Mouse (Mus musculus) urinary bladder, postnatal 25 days (tissue): ENCODE results near the gene Prss48.

Experiments
- DNase-seq: peaks from one replicate; pipeline ENCODE4 v3.0.0; 2022; ENCODE audit warnings: low spot score

The Prss48 gene

GRCm38 (mm10) chr3:86002423-86002822, at the start of gene Prss48:
TSS of gene Prss48 (minus strand) at chr3:86002491.
- no peak for DNase-seq

GRCm38 (mm10) chr3:86049041-86049440, 46.8 kb upstream of the Prss48 start:
- DNase-seq: no peak

GRCm38 (mm10) chr3:86047686-86048408, 45.6 kb upstream of the Prss48 start:
- no peak for DNase-seq

DNA sequence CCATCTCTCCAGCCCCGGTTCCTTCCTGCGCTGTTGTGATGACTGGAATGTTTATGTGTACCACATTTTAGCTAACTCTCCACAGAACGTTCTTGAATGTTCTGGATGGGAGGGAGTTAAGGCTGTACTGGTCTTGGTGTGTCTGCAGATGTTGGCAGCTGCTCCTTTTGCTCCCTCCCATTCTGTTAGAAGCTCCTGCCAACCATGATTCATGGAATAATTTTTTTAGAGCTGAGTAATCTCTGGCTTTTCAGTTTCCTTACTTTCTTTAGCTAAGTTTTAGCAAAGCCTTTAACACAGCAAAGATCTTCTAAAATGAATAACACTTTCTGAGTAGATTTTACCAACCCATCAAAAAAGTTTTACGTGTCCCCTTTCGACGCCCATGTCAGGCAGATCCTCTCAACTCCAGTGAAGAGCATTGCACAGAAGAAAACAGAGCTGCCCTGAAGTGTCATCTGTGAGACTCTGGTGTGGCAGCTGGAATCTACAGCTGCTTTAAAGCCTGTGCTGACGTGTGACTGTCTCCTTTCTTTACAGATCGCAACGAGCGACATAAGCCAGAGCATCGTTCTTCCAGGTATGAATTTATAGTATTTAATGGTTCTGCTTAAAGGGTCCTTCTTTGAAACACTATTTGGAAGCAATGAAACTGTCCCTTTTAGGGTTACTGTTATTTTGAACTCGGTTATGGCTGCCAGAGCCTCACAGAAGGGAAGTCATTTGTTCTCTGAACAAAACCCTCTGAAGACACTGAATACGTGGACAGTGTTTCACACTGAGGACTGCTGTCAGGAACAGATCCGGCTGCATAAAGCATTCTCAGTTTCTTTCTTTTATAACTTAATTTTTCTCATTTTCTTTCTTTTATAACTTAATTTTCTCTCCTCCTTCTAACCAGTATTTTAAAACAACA, 38.3 kb upstream of the Prss48 start:
- DNase-seq: no peak

- DNase-seq: peak; percentile 13
Measured at GRCm38 (mm10) chr3:86038648-86039047, 36.4 kb upstream of the Prss48 start.

DNA sequence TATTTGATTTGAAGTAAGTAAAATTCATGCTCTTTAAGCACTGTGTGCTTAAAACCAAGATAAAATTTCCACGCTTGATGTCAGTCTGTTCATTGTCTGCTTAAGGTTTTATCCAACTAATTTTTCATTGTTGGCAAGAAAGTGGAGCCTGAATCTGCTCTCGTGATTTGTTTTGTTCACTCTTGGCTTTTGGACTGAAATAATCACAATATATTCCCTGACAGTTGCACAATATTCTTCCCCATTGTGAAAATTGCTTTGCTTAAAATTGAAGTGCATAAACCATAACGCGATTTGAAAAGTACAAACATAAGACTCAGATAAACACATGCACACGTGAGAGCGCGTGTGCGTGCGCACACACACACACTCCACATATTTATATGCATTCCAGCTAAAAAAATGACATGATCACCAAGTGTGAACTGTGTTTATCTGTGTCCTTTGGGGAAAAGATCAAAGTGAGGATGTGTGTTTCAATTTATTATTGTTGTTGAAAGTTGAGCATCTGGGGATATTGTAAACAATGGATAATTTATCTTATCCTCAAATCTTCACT, 35.7 kb upstream of the Prss48 start:
- no peak for DNase-seq

DNA sequence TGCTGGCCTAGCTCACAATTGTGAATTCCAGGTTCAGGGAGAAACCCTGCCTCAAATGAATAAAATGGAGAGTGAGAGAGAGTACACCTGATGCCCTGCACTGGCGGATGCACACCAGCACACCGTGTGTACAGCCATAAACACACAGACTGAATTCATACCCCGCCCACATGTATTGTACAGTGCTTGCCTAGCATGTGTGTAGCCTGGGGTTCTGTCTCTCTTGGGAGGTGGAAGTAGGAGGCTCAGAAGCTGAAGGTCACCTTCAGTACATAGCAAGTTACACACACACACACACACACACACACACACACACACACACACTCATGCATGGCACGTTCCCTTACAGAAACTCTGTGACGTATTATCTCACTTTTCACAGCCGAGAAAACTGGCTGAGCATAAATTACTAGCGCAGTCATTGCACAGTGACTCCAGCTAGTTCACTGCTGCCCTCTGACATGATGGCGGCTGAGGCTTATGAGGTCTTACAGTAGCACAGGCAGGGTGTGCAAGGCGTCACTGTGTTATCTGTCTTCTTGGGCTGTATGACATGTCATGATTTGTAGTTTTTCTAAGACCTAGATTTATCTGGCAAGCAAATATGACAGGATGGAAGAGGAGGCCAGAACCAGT, 31.3 kb upstream of the Prss48 start:
- DNase-seq: no peak

DNA sequence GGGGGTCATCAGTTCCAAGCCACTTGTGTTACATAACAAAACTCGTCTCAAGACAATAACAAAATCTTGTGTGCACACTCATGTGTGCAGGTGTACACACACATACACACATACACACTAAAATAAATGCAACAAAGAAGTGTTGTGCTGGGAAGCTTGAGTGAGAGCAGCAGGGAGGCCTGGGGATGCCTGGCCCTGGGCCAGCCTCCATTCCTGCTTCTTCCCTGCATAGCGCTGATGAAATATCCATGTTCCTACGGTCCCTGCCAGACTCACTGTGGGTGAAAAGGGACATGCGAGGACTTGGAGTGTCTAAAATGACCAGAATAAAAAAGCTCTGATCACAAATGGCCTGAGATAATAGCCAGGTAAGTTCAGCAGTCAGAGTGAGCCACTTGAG, 28.3 kb upstream of the Prss48 start:
- no peak for DNase-seq

DNA sequence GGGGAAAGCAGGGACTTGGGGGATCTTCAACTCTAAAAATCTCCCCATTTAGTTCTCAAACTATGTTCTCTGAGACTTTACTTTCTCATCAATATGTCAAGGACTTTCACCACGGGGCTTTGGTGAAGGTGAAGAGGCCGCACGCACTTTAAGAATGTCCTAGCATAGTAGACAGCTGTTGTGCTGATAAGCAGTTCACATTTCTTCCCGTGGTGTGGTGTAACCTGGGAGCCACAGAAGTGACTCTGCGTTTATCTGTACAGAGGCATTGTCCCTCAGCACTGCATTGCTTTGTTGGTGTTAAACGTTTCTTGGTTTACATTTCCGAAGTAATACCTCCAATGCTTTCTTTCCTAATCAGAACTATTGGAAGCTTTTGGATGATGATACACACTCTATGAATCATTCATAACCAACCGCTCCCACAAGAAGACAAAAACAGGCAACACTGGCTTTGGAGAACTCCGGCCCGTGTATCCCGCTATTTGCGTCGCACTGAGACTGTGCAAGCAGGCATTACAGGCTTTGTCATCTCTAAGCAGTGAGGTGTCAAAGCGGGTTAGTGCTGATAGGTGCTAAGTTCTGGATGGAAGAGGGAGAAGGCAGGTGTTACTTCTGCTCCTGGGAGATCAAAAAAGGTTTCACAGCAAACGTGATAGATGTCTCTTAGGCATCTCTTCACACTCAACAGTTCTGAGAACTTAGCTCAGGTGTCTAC, 26.5 kb upstream of the Prss48 start:
- DNase-seq: no peak

GRCm38 (mm10) chr3:86025341-86026137, 23.2 kb upstream of the Prss48 start:
- DNase-seq: no peak

DNA sequence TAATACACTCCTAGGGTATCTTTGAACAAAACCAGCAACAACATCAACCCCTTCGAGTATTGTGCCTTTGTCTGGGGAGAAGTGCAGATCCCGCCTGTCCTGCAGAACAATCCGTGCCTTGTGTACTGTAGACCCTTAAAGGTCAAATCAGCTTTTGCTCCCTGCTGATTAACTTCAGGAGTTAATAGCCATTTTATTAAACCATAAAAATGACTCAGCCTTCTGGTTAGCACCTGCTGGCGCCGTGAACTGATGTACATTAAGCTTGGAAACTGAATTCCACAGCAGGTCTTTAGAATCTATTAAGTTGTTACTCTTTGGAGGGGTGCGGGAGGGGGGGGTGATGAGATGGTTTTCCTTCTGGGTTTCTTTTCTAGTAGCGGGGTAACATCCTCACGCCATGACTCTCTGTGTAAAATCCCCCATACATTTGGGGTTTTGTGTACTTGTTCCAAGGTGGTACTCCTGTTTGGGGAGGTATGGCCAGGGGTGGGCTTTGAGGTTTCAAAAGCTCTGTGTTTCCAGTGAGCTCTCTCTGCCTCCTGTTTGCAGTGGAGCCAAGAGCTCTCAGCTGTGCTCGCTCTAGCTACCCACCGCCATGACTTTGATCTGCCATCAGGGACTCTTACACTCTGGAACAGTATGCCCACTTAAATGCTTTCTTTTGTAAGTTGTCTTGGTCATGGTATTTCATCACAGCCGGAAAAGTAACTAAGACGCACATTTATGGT, 21.9 kb upstream of the Prss48 start:
- no peak for DNase-seq

DNA sequence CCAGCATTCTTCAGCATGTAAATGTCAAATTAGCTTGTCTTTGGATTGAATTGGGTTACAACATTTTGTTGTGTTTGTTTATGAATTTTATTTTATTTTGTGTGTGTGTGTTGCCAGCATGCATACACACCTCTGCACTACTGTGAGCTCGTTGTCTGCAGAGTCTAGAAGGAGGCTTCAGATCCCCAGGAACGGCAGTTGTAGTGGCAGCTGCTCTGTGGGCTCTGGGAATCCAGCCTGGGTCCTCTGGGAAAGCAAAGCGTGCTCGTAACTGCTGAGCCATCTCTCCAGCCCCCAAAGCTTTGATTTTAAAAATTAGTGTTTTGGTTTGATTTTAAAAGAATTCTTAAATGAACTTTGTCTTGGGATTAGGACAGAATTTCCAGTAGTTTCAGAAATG, 19.4 kb upstream of the Prss48 start:
- DNase-seq: no peak

DNA sequence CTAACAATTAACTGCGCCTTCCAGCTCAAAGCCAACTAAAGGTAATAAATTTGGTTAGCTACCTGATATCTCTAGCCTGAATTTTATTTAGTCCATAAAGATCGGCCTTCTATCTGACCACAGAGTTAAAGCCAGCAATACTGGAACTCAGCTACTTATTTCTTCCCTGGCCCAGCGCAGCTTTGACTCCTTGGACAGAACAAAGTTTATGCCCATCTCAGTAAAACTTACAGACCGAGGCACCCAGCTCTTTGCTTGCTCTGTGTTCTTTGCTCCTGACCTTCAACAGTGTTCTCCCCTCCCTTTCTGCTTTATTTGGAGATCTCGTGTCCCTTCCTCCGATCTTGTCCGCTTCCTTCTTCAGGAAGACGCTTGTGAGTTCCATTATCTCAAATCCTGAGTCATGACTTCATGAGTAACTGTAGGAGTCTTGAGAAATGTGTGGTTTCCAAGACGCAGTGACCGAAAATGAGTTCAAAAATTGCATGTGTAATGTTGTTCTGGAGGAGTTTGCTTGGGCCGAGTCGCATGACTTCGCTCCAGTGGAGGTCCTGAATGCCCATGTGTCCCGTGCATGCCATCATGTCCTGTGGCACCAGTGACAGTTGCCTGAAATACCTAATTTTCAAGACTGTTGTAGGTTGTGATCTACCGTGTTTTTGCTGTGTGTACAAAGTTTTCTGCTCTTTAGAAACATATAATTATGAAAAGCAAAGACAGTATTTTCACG, 18.8 kb upstream of the Prss48 start:
- DNase-seq: no peak

GRCm38 (mm10) chr3:86017484-86017883, 15.2 kb upstream of the Prss48 start:
- no peak for DNase-seq

- DNase-seq: no peak
Measured at GRCm38 (mm10) chr3:86016965-86017364, 14.7 kb upstream of the Prss48 start.

DNA sequence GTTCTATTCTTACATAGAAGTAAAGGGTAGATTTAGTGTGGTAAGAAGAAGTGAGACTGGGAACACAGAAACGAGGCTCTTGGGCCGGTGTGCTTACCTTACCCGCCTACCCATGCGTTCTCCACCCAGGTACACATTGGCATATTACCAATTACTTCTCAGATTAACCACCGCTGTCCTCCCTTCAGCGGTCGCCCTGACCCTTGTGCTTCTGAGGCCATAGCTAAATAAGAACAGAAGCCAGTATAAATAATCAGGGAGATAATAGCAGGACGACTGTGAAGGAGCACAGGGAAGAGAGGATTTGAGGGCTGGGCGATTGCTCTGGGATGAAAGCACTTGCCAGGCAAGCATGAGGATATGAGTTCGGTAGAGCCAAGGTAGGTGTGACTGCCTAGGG, 11.5 kb upstream of the Prss48 start:
- DNase-seq: no peak

DNA sequence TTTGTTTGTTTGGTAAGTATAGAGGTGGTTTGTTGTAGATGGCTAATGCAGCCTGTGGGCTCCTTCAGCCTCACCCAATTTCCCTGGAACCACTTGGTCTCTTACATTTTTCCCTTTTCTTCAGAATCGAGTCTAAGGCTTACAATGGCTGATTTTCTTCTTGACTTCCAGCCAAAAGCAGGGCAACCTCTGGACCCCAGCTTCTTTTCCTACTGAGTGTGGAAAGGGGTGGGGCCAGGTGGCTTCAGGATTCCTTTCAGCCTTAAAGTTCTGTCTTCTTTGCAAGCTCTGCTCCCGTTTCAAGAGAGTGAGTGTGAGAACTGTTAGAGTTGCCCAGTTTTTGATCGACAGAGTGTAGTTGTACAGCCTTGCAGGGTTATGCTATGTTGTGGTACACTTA, 9.5 kb upstream of the Prss48 start:
- DNase-seq: no peak

- DNase-seq: no peak
Measured at GRCm38 (mm10) chr3:86011373-86011772, 9.1 kb upstream of the Prss48 start.

DNA sequence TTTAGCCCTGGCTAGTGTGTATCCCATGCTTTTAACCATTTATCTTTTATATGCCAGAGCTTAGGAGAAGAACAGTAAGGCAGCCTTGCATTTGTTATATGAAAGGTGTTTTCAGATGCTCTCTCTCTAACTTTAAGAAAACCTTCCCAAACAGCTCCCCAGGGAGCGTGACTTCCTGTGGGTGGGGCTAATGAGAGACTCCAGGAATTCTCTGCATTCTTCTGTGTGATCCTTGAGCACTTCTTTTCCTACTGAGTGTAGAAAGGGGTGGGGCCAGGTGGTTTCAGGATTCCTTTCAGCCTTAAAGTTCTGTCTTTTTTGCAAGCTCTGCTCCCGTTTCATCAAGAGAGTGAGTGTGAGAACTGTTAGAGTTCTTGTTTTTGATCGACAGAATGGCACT, 8.3 kb upstream of the Prss48 start:
- no peak for DNase-seq

- DNase-seq: no peak
Measured at GRCm38 (mm10) chr3:86004751-86005150, 2.5 kb upstream of the Prss48 start.
